Mouse (Mus musculus) gastrocnemius, adult 8-10 months (tissue): Measurements from ENCODE around the gene Pla2g16. TPM values are rescaled to one million over a fixed set of nuclear protein-coding genes. Genes with fewer than 3 reads are reported as not detected.

Experiments
- DNase-seq, 2 experiments: peaks; one replicate each; pipeline ENCODE4 v3.0.0; 2022; ENCODE audit warnings: low spot score in 2 of 2
- total RNA-seq, 4 experiments: library from RNA; stranded (reverse); gene quantifications; 2 replicates each; pipeline ENCODE4 v1.2.4; 2022

Gene Pla2g16
- total RNA-seq, 4 experiments from 2014 or later = 97.9 to 127 (median 108) TPM

- no peak for DNase-seq
Measured at GRCm38 (mm10) chr19:7564457-7564856, 7.2 kb downstream of the Pla2g16 start.

GRCm38 (mm10) chr19:7566826-7567225 lies 9.6 kb downstream of the Pla2g16 start:
- no peak for DNase-seq

DNA sequence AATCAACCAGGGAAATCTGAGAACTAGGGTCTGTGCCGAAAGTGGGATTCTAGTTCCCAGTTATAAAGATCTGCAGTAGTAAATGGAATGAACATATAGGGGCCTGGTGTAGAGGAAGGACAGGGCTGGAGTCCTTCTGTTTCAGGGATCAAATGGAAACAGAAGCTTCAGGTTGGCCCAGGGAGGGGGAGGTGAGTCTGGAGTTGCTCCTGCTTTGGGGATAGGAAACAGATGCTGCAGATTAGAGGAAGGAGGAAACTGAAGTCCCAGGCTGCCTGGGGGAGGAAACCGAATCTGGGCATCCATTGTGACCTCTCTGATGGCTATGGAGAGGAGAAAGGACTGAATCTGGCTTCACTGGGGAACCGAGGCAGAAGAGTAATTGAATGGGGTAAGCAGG lies 11.1 kb downstream of the Pla2g16 start:
- DNase-seq = no peak

- no peak for DNase-seq
Measured at GRCm38 (mm10) chr19:7569650-7570049, 12.4 kb downstream of the Pla2g16 start.

DNA sequence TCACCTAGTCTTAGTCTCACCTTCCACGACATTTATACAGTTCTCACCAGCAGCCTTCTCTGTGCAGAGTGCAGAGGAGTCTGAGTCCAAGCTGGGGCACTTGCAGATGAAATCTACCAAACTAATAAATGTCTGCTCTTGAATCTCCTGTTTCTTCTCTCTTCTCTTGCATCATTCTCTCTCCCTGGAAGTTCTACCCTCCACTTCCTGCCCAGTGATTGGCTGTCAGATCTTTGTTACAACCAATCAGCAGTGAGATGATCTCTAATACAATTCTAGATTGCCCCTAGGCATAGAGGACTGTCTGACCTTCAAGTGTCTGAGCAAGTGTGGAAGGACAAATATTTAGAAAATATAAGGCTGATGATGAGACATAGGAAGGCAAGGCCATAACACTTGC lies 18.9 kb downstream of the Pla2g16 start:
- DNase-seq = no peak

GRCm38 (mm10) chr19:7577710-7578109 lies 20.5 kb downstream of the Pla2g16 start:
- DNase-seq = no peak

DNA sequence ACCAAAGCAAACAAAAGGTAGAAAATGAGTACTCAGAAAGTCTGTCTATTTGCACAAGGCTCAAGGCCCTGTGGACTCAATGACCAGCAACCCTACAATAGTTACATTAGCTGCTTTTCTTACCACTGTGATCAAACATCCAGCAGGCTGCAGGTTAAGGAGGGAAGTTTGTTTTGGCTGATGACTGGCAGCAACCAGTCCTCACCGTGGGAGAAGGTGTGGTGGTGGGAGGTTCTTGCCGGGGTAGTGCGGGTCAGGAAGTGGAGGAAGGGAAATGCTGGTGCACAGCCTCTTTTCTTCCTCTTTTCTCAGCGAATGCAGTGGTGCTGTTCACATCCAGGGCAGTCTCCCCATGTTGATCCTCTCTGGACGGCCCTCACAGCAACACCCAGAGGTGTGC lies 23.8 kb downstream of the Pla2g16 start:
- DNase-seq = no peak

- DNase-seq = no peak
Measured at GRCm38 (mm10) chr19:7583101-7583500, 25.8 kb downstream of the Pla2g16 start.

DNA sequence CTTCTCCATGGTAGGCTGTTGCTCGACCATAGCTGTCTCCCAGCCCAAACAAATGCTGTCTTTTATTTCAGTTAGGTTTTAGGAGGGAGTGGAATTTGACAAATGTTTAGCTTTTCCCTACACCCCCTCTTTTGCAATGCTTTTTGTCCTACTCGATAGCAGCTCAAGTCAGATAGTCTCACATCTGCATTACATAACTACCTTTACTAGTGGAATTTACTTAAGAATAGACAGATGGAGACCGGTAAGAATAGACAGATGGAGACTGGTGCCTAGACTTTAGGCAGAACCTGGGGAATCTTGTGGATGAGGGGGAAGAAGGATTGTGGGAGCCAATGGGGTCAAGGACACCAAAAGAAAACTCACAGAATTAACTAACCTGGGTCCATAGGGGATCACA lies 26.3 kb downstream of the Pla2g16 start:
- no peak for DNase-seq

GRCm38 (mm10) chr19:7585279-7585678 lies 28.0 kb downstream of the Pla2g16 start:
- no peak for DNase-seq

DNA sequence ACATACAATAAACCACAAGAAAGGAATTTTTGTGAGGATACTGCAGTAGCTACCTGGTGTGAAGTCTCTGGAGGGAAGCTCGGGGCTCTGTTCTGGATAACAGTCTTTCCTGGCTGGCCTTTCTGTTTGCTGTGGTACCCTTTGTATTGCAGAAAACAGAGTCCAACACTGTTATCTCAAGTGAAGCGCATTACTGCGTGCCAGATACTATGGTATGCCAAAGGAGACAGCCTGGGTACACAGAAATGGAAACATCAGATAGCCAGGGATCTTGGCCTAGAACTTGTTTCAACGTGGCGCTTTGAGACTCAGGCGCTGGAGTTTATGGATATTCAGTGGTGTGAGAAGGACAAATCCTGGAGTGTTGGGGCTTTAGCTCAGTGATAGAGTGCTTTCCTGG lies 28.5 kb downstream of the Pla2g16 start:
- no peak for DNase-seq

GRCm38 (mm10) chr19:7590795-7591194 lies 33.5 kb downstream of the Pla2g16 start:
- no peak for DNase-seq

- DNase-seq = peak; percentile 50 to 62
Measured at GRCm38 (mm10) chr19:7592018-7592417, 34.8 kb downstream of the Pla2g16 start.

GRCm38 (mm10) chr19:7595534-7595933 lies 38.3 kb downstream of the Pla2g16 start:
- DNase-seq = no peak

GRCm38 (mm10) chr19:7598481-7598880 lies 41.2 kb downstream of the Pla2g16 start:
- DNase-seq = no peak

DNA sequence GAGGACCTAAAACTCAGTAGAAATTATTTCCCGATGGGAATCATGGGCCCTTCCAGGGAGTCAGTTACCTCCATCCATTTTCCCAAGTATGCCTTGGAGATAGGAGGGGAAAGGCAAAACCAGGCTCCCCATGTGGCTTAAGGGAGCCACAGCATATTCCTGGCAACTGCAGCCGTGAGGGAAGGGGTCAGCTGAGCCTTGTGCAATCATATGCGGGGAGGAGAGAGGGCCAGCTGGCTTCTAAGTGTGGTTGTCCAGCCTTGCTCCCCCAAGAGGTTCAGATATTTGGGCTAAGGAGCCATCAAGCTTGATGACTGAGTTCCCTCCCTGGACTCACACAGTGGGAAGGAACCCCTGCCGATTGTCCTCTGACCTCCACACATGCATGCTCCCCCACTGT lies 44.3 kb downstream of the Pla2g16 start:
- no peak for DNase-seq

- DNase-seq = no peak
Measured at GRCm38 (mm10) chr19:7604107-7604506, 46.8 kb downstream of the Pla2g16 start.

GRCm38 (mm10) chr19:7605013-7605412 lies 47.8 kb downstream of the Pla2g16 start:
- no peak for DNase-seq

DNA sequence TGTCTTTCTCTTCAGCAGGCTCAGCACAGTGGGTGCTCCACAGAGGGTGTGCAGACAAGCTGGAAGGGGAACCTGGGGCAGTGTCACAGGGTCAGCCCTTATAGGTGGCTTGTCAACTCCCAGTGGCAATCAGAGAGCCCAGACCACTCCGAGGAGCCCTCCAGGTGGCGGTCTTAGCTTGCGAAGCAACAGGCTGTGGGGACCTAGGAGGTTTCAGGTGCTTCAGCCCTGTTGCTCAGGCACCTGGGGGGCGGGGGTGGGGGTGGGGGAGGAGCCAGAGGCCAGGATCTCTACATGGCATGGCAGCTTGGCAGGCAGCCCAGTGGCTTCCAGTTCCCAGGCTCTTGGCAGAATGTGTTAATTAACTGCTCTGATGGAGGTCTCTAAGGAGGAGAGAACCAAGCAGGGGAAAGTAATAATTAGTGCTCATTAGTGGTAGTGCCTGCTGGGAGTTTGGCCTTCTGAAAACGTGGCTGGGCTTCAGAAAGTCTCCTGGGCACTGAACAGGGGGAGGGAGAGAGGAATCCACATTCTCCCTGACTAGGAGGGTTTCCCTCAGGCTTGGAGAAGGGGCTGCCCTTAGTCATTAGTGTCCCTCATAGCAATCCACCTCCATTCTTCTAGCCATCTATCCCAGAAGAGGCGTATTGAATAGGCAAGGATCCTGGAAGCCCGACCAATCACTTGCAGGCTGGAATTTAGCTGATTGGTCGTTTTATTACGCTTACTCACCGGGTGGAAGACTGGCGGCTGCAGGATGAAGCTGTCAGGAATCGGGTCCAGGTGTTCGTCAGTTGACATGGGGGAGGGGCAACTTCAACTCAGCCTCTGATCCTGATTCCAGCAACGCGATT lies 48.9 kb downstream of the Pla2g16 start:
- no peak for DNase-seq

DNA sequence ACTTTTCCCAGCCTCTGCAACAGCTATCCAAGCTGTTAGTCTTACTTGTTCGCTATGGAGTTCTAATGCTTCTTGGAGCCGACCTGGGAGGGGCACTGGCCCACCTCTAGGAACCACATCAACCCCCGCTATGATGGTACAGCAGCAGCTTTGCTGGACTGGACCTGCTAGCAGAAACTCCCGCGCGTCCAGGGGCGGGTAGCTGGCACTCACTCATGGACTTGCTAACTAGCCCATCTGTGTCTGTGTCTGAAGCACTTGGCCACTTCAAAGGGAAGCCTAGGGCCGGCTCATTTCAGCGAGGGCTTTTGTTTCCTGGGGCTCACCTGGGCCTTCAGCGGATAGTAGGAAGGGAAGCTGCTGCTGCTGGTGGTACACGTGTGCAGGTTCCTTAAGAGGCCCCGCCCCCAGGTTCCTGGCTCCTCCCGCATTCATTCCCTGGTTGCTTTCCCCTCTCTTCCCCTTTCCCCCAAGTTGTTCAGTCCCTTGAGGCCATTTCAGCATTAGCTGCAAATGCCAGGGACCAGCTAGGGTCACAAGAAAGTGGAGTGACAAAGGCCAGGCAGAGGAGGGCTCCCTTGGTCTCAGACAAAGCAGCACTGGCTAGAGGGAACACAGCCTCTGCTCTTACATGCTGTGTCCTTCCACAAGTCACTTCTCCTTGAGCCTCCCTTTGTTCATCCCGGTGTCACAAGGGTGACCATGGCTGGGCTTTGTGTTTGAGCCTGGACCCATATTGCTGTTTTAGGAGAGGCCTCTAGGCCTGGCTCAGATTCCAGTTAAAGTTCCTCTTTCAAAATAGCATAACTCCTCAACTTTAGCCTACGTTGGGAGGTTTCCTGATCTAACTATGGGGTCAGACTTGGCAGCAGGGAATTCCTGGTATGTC lies 49.8 kb downstream of the Pla2g16 start, which contains the start of gene Lgals12:
Gene Lgals12, minus strand, starts transcription at position 393 of the 889 bp plus-strand sequence.
- no peak for DNase-seq

GRCm38 (mm10) chr19:7607690-7608201 lies 50.5 kb downstream of the Pla2g16 start:
- no peak for DNase-seq
